Mouse (Mus musculus): Measurements from ENCODE around the gene Ech1.

- no peak for TF ChIP-seq CTCF (IDR thresholded peaks at IDR 0.05; ENCODE audit: low read depth)
- no peak for TF ChIP-seq EP300 (optimal IDR thresholded peaks at IDR 0.05)
These were observed 3.7 kb upstream of the Ech1 start for GRCm38 (mm10) chr7:28821261-28821831.
